Mouse (Mus musculus) liver, embryonic 18 days (tissue): ENCODE measurements around the gene Rchy1. TPM values are rescaled to one million over a fixed set of nuclear protein-coding genes. Genes with fewer than 3 reads are reported as not detected.

Experiments used
- polyA plus RNA-seq: library from polyadenylated mRNA; depleted of rRNA; stranded (reverse); fragments of >200 nt; gene quantifications from 2 replicates; pipeline ENCODE4 v1.2.3, GENCODE M21; 2012; rRNA removed

Gene Rchy1
- polyA plus RNA-seq, result 25.8 and 27.1 TPM in 2 replicates

GRCm38 (mm10) chr5:91962639-91963440 is at the start of gene Rchy1:
TSS of gene Rchy1 (minus strand) at chr5:91963068.

DNA sequence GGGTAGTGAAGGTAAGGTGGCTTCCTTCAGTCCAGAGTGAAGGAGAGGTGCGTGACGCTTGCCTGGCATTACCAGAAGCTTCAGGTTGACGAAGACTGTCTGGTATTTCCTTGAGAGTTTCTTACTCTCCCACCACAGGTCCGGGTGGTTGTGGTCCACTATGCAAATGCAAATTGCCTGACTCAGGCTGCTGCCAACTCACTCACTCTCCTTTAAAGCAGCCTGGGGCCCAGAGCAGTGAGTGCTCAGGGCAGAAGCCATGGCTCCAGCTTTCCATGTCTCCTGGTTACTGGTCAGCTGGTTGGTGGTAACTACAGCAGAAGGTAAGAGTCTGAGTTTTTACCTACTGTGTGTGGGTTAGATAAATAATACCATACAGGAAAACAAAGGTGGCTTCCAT is 24.4 kb upstream of the Rchy1 start, which contains the start of gene Odaph:
Gene Odaph (plus strand): TSS at position 240 of the 400 bp plus-strand sequence.

Other genes with a start within 250 kb of the Rchy1 start
- not detected in 2 replicates for gene Odaph, start 24.4 kb upstream of the Rchy1 start, polyA plus RNA-seq
- gene Cdkl2, start 80.8 kb upstream of the Rchy1 start, polyA plus RNA-seq, result 0.59 and 0.79 TPM in 2 replicates
- gene G3bp2, start 120.7 kb upstream of the Rchy1 start, polyA plus RNA-seq, result 15.7 and 16.0 TPM in 2 replicates
- 19.6 and 20.2 TPM in 2 replicates for gene Uso1, start 174.9 kb upstream of the Rchy1 start, polyA plus RNA-seq